Mouse (Mus musculus) embryonic fibroblast, embryonic 13.5 days (primary cell): ENCODE data around the gene Tasp1.
"Not testable (repeated sequence)": the region's sequence is repeated elsewhere in the genome, so short reads cannot be mapped to it uniquely, and the experiment has no call there.

Source experiments
- CTCF ChIP-seq: IDR thresholded peaks from 2 replicates; pipeline ENCODE4 v1.5.1; 2011; ENCODE audit warnings: mild to moderate bottlenecking, control low read depth, low read length, moderate library complexity, borderline replicate concordance; ENCODE audit not compliant: insufficient read depth
- POLR2A ChIP-seq: IDR thresholded peaks from 2 replicates; pipeline ENCODE4 v1.6.1; 2011; ENCODE audit warnings: low read depth, mild to moderate bottlenecking, control low read depth, low read length, moderate library complexity

DNA sequence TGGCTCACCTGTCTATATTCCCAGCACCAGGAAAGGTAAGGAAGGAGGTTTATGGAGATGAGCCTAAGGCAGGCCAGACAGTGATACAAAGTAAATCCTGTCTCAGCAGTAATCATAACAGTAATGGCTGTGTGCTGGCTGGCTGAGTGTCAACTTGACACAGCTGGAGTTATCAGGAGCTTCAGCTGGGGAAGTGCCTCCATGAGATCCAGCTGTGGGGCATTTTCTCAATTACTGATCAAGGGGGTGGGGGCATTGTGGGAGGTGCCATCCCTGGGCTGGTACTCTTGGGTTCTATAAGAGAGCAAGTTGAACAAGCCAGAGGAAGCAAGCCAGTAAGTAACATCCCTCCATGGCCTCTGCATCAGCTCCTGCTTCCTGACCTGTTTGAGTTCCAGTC lies 145.2 kb downstream of the Tasp1 start:
- TF ChIP-seq POLR2A, CTCF: not testable (repeated sequence)
